ENCODE assay signal across 8 mouse cellular contexts in genomic region chr9:22157516-22158265, GRCm38 (mm10). TPM values are rescaled to one million over a fixed set of nuclear protein-coding genes. Genes with fewer than 3 reads are reported as not detected.
DNase-seq lines count a peak whose midpoint lies in the region; ATAC-seq and TF ChIP-seq lines count a peak whose summit lies in the region.

No protein-coding gene starts in this region.

- WGBS in lung, postnatal 0 days: 64% methylated on average over 34 of the region's 34 CpGs
- WGBS in forebrain, embryonic 16.5 days: 73% methylated on average over 34 of the region's 34 CpGs
- 72% methylated on average over 34 of the region's 34 CpGs for WGBS in liver, postnatal 0 days (ENCODE audit: insufficient replicate concordance)

- H3K4me1 ChIP-seq in lung, postnatal 0 days (ENCODE audit: insufficient read depth, low read depth, low read length): peaks cover 5% of the 10 kb centered on the region; the same call in 1 of the 2 replicates
- peaks cover 19% of the 10 kb centered on the region for H3K4me1 ChIP-seq in forebrain, embryonic 16.5 days (replicated peaks; ENCODE audit: control insufficient read depth, insufficient read depth, low read length)
- peaks cover 18% of the 10 kb centered on the region for H3K4me1 ChIP-seq in liver, postnatal 0 days (ENCODE audit: insufficient read depth)

- peak overlapping the region; percentile 86 for H3K9ac ChIP-seq in lung, postnatal 0 days (replicated peaks; ENCODE audit: low read depth)
- peak overlapping the region; percentile 92 for H3K9ac ChIP-seq in forebrain, embryonic 16.5 days (replicated peaks; ENCODE audit: low read depth, low read length)
- peak overlapping the region; percentile 90 for H3K9ac ChIP-seq in liver, postnatal 0 days (replicated peaks)

- TF ChIP-seq EP300 in lung, postnatal 0 days (IDR thresholded peaks at IDR 0.05): no peak
- TF ChIP-seq EP300 in liver, postnatal 0 days (IDR thresholded peaks at IDR 0.05; ENCODE audit: low read depth): no peak

- peak overlapping the region; percentile 71 for H3K4me3 ChIP-seq in lung, postnatal 0 days (ENCODE audit: low read depth, low read length)
- H3K4me3 ChIP-seq in forebrain, embryonic 16.5 days (replicated peaks; ENCODE audit: low read length): peak overlapping the region; percentile 79
- peak overlapping the region; percentile 70 for H3K4me3 ChIP-seq in liver, postnatal 0 days (ENCODE audit: low read depth, low read length)

- no peaks in the 10 kb centered on the region for H3K27me3 ChIP-seq in lung, postnatal 0 days (replicated peaks; ENCODE audit: insufficient read depth, low read length)
- H3K27me3 ChIP-seq in forebrain, embryonic 16.5 days (replicated peaks; ENCODE audit: control insufficient read depth, insufficient read depth, low read length): no peaks in the 10 kb centered on the region
- H3K27me3 ChIP-seq in liver, postnatal 0 days (ENCODE audit: insufficient read depth, low read length): no peaks in the 10 kb centered on the region

- peak overlapping the region; percentile 72 for H3K4me2 ChIP-seq in lung, postnatal 0 days (replicated peaks; ENCODE audit: low read depth, low read length)
- peak overlapping the region; percentile 56 for H3K4me2 ChIP-seq in forebrain, embryonic 16.5 days (ENCODE audit: low read length)
- peak overlapping the region; percentile 94 for H3K4me2 ChIP-seq in liver, postnatal 0 days (ENCODE audit: low read depth, low read length)

- peak; percentile 27 for DNase-seq in adrenal gland, postnatal 14 days
- no peak for DNase-seq in adrenal gland, adult 8-10 months
- no peak for DNase-seq in lung, postnatal 0 days (ENCODE audit: low spot score)
- DNase-seq in lung, postnatal 36 days: no peak
- no peak for DNase-seq in liver, postnatal 0 days
- DNase-seq in adrenal gland, adult 18-20 months (ENCODE audit: low spot score in 2 of 2): no peak
- DNase-seq in kidney, postnatal 4 days: no peak

- ATAC-seq in lung, postnatal 0 days: no peak
- no peak for ATAC-seq in forebrain, embryonic 16.5 days
- ATAC-seq in liver, postnatal 0 days: no peak

- no peaks in the 10 kb centered on the region for H3K36me3 ChIP-seq in lung, postnatal 0 days (ENCODE audit: insufficient read depth, low read length)
- H3K36me3 ChIP-seq in forebrain, embryonic 16.5 days (ENCODE audit: control insufficient read depth, insufficient read depth): no peaks in the 10 kb centered on the region
- peaks cover 8% of the 10 kb centered on the region for H3K36me3 ChIP-seq in liver, postnatal 0 days (replicated peaks; ENCODE audit: insufficient read depth, low read length)

- 0 out of 2 replicates have a peak, but pooled peaks cover 3% of the 10 kb centered on the region for H3K9me3 ChIP-seq in lung, postnatal 0 days (ENCODE audit: low read length)
- no peaks in the 10 kb centered on the region for H3K9me3 ChIP-seq in forebrain, embryonic 16.5 days (ENCODE audit: control insufficient read depth, low read length)
- H3K9me3 ChIP-seq in liver, postnatal 0 days (ENCODE audit: low read length): no peaks in the 10 kb centered on the region

- TF ChIP-seq CTCF in lung, postnatal 0 days (IDR thresholded peaks at IDR 0.05): no peak
- no peak for TF ChIP-seq CTCF in liver, postnatal 0 days (IDR thresholded peaks at IDR 0.05; ENCODE audit: low read depth)

- peak overlapping the region; percentile 94; the same call in 1 of the 2 replicates for H3K27ac ChIP-seq in lung, postnatal 0 days (ENCODE audit: low read length)
- no peak overlapping the region for H3K27ac ChIP-seq in forebrain, embryonic 16.5 days (ENCODE audit: low read length)
- no peak overlapping the region for H3K27ac ChIP-seq in liver, postnatal 0 days (ENCODE audit: low read depth)

RNA-seq across cellular contexts. Expression of gene Pigyl, which starts 1.0 kb away (rescaled TPM):
- 47.7 and 51.8 TPM in 2 replicates for total RNA-seq in adrenal gland, postnatal 14 days (2021)
- total RNA-seq in adrenal gland, adult 8-10 months (2022): 10 to 100 TPM; 51.0 to 67.4 (median 59.4) TPM
- 100 and 112 TPM in 2 replicates for polyA plus RNA-seq in lung, postnatal 0 days (2015; fragmentation: Nextera tagmentation; extraction: Ambion mirVana)
- 72.5 and 78.8 TPM in 2 replicates for polyA plus RNA-seq in forebrain, embryonic 16.5 days (2015; fragmentation: Nextera tagmentation; extraction: Ambion mirVana)
- 34.9 and 36.6 TPM in 2 replicates for polyA plus RNA-seq in liver, postnatal 0 days (2015; fragmentation: Nextera tagmentation; extraction: Ambion mirVana)
- 10 to 100 TPM; 42.5 to 44.3 TPM for total RNA-seq in adrenal gland, adult 18-20 months (2021)

RNA-seq across cellular contexts. Expression of gene Acp5, which starts 22.2 kb away (rescaled TPM):
- total RNA-seq in adrenal gland, postnatal 14 days (2021): 30.3 and 39.2 TPM in 2 replicates
- 10 to 100 TPM; 30.6 to 44.1 (median 36.6) TPM for total RNA-seq in adrenal gland, adult 8-10 months (2022)
- polyA plus RNA-seq in lung, postnatal 0 days (2015; fragmentation: Nextera tagmentation; extraction: Ambion mirVana): 8.9 and 9.1 TPM in 2 replicates
- 0.42 TPM in 1 of 2 replicates, not detected in the other for polyA plus RNA-seq in forebrain, embryonic 16.5 days (2015; fragmentation: Nextera tagmentation; extraction: Ambion mirVana)
- 102 and 108 TPM in 2 replicates for polyA plus RNA-seq in liver, postnatal 0 days (2015; fragmentation: Nextera tagmentation; extraction: Ambion mirVana)
- total RNA-seq in adrenal gland, adult 18-20 months (2021): 10 to 100 TPM; 46.9 to 92.0 TPM

RNA-seq across cellular contexts. Expression of gene Zfp872, which starts 30.2 kb away (rescaled TPM):
- 1.2 and 2.0 TPM in 2 replicates for total RNA-seq in adrenal gland, postnatal 14 days (2021)
- total RNA-seq in adrenal gland, adult 8-10 months (2022): 1 to 10 TPM; 3.0 to 7.2 (median 4.1) TPM
- 0.49 and 1.0 TPM in 2 replicates for polyA plus RNA-seq in lung, postnatal 0 days (2015; fragmentation: Nextera tagmentation; extraction: Ambion mirVana)
- polyA plus RNA-seq in forebrain, embryonic 16.5 days (2015; fragmentation: Nextera tagmentation; extraction: Ambion mirVana): 0.29 and 0.37 TPM in 2 replicates
- 0.04 TPM in 2 replicates for polyA plus RNA-seq in liver, postnatal 0 days (2015; fragmentation: Nextera tagmentation; extraction: Ambion mirVana)
- 1 to 10 TPM; 1.8 to 2.0 TPM for total RNA-seq in adrenal gland, adult 18-20 months (2021)

RNA-seq across cellular contexts. Expression of gene Elof1, which starts 40.7 kb away (rescaled TPM):
- total RNA-seq in adrenal gland, postnatal 14 days (2021): 66.9 and 74.2 TPM in 2 replicates
- total RNA-seq in adrenal gland, adult 8-10 months (2022): 10 to 100 TPM; 71.9 to 83.9 (median 78.6) TPM
- 188 and 191 TPM in 2 replicates for polyA plus RNA-seq in lung, postnatal 0 days (2015; fragmentation: Nextera tagmentation; extraction: Ambion mirVana)
- polyA plus RNA-seq in forebrain, embryonic 16.5 days (2015; fragmentation: Nextera tagmentation; extraction: Ambion mirVana): 147 and 168 TPM in 2 replicates
- polyA plus RNA-seq in liver, postnatal 0 days (2015; fragmentation: Nextera tagmentation; extraction: Ambion mirVana): 72.7 and 75.6 TPM in 2 replicates
- 10 to 100 TPM; 73.3 to 81.8 TPM for total RNA-seq in adrenal gland, adult 18-20 months (2021)

RNA-seq across cellular contexts. Expression of gene Cnn1, which starts 58.7 kb away (rescaled TPM):
- total RNA-seq in adrenal gland, postnatal 14 days (2021): 0.56 and 7.1 TPM in 2 replicates
- total RNA-seq in adrenal gland, adult 8-10 months (2022): 1 to 10 TPM in 3 of 4 experiments, under 1 TPM in 1; 0.89 to 2.8 (median 1.2) TPM
- polyA plus RNA-seq in lung, postnatal 0 days (2015; fragmentation: Nextera tagmentation; extraction: Ambion mirVana): 43.7 and 64.8 TPM in 2 replicates
- polyA plus RNA-seq in forebrain, embryonic 16.5 days (2015; fragmentation: Nextera tagmentation; extraction: Ambion mirVana): 0.60 and 0.78 TPM in 2 replicates
- 0.33 and 0.68 TPM in 2 replicates for polyA plus RNA-seq in liver, postnatal 0 days (2015; fragmentation: Nextera tagmentation; extraction: Ambion mirVana)
- total RNA-seq in adrenal gland, adult 18-20 months (2021): 1 to 10 TPM in 1 of 2 experiments, under 1 TPM in 1; 0.99 to 2.7 TPM
